Mouse (Mus musculus) forebrain, embryonic 10.5 days (tissue): ENCODE measurements at regions not wholly inside any gene's neighbourhood (a gene's known extent, or its start where the extent isn't known, plus 50 kb on each side); places are given as distances from the start of the nearest gene placed in this dataset.
"Not testable (repeated sequence)": the region's sequence is repeated elsewhere in the genome, so short reads cannot be mapped to it uniquely, and the experiment has no call there.

ENCODE experiments used
- DNase-seq: peaks from one replicate; pipeline ENCODE4 v3.0.0-alpha.2; 2017; ENCODE audit warnings: low spot score; ENCODE audit errors: extremely low spot score
- H3K27ac ChIP-seq: fragments of 300-500 bp; sonication (generic); 2 replicates; pipeline ENCODE4 v1.5.1; 2016; ENCODE audit warnings: mild to moderate bottlenecking
- H3K27me3 ChIP-seq: fragments of 300-500 bp; sonication (generic); 2 replicates; pipeline ENCODE4 v1.6.1; 2016; ENCODE audit warnings: mild to moderate bottlenecking; ENCODE audit not compliant: poor library complexity, severe bottlenecking
- H3K36me3 ChIP-seq: fragments of 300-500 bp; sonication (generic); replicated peaks from 2 replicates; pipeline ENCODE4 v1.6.1; 2016; ENCODE audit warnings: mild to moderate bottlenecking, moderate library complexity
- H3K4me1 ChIP-seq: fragments of 300-500 bp; sonication (generic); 2 replicates; pipeline ENCODE4 v1.6.1; 2016
- H3K4me3 ChIP-seq: fragments of 300-500 bp; sonication (generic); 2 replicates; pipeline ENCODE4 v1.5.1; 2016; ENCODE audit warnings: mild to moderate bottlenecking, moderate library complexity
- H3K9me3 ChIP-seq: fragments of 300-500 bp; sonication (generic); 2 replicates; pipeline ENCODE4 v1.6.1; 2016; ENCODE audit warnings: mild to moderate bottlenecking, moderate library complexity
- WGBS: fragments of 180-500 bp; shearing (Covaris S2); methylation state at CpG from one replicate; pipeline ENCODE4 v1.1.7; 2016; 5-methylcytosine and 5-hydroxymethylcytosine counted together

DNA sequence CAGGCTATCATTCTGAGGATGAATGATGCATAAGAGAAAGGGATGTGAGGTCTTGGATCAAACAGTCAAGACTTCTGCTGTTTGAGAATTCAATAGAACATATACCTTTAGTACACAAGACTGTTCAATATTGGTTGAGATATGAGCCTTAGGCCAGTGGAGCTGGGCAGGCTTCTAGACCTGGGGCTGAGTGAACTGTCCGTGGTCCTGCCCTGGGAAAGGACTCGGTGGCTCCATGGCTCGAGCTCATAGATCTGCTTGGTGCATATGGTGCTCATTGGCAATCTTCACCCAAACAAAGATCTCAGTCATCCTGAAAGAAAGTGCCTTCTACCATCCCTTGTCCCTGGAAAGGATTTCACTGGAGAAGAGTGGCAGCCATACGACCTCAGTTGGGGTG is 233.7 kb downstream of the Glrx3 start:
- 75% methylated on average over 4 of the region's 4 CpGs for WGBS
- no peak overlapping the region for H3K4me3 ChIP-seq
- H3K27me3 ChIP-seq = no peaks in the 10 kb centered on the region
- H3K27ac ChIP-seq = no peak overlapping the region
- no peak for DNase-seq
- H3K4me1 ChIP-seq = no peaks in the 10 kb centered on the region
- no peaks in the 10 kb centered on the region for H3K36me3 ChIP-seq
- H3K9me3 ChIP-seq = no peaks in the 10 kb centered on the region

GRCm38 (mm10) chr7:137674596-137674995 is 237.2 kb downstream of the Glrx3 start:
- Histone ChIP-seq H3K9me3 (no peaks in the 10 kb centered on the region), H3K36me3 (no peaks in the 10 kb centered on the region), H3K4me3 (no peak overlapping the region), H3K4me1 (no peaks in the 10 kb centered on the region), H3K27me3 (no peaks in the 10 kb centered on the region), H3K27ac (no peak overlapping the region)
- 86% methylated on average over 1 of the region's 1 CpGs for WGBS
- DNase-seq = no peak

DNA sequence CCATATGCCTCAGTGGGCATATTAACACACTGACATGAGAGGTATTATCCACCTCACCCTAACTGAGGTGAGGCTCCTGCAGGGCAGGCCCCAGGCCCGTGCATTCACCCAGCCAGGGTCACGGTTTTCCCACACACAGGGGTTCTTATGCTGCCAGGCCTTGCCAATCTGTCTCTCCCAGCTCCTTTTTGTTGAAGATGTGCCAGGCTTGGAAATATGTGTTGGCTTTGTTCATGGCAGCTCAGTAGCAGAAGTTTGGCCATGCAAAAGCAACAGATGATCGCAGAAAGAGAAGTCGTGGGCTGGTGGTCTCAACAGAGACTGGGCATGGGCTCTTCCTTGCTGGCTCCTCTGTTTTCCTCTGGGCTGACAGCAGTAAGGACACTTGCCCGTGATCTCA is 238.0 kb downstream of the Glrx3 start:
- no peak overlapping the region for H3K27ac ChIP-seq
- no peak for DNase-seq
- H3K4me1 ChIP-seq = no peaks in the 10 kb centered on the region
- no peak overlapping the region for H3K4me3 ChIP-seq
- no peaks in the 10 kb centered on the region for H3K36me3 ChIP-seq
- H3K27me3 ChIP-seq = no peaks in the 10 kb centered on the region
- 91% methylated on average over 5 of the region's 5 CpGs for WGBS
- no peaks in the 10 kb centered on the region for H3K9me3 ChIP-seq

DNA sequence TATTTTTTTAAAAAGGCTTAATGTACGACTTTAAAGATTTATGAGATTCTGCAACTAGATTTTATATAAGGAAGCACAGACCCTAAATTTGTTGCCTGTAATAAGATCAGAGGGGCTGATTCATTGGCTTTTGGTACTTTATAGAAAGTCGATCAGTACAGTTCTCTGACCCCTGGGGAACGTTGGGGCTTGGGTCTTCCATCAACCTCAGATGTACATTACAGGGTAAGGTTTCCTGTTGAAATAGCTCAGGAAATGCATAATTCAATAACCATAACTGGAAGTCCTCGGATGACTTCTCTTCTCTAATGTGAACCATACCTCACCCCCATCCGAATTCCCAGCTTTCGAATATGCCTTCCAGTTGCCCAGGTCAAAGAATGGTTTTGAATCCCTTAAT is 247.4 kb downstream of the Glrx3 start:
- Histone ChIP-seq H3K27me3 (no peaks in the 10 kb centered on the region), H3K36me3 (no peaks in the 10 kb centered on the region), H3K4me1 (peaks cover 20% of the 10 kb centered on the region), H3K9me3 (no peaks in the 10 kb centered on the region), H3K27ac (no peak overlapping the region), H3K4me3 (no peak overlapping the region)
- 89% methylated on average over 6 of the region's 6 CpGs for WGBS
- DNase-seq = no peak

DNA sequence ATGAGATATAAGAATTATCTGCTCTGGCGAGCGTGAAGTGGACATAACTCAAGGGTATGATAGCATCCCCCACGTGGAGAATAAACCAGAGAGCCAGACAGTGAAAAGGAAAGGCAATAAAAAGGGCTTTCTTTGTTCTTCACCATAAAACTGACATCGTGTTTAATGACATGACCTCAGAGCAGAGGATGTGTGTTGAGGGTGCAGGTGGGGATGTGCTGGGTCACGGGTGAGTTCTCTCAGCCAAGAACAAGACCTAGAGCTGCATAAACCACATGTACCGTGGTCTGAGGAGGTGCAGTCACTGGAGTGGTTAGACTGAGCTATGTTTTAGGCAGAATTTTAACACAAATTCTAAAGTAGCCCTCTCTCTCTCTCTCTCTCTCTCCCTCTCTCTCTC is 247.9 kb downstream of the Glrx3 start:
- no peak for DNase-seq
- H3K27ac ChIP-seq = no peak overlapping the region
- H3K4me3 ChIP-seq = no peak overlapping the region
- 81% methylated on average over 6 of the region's 6 CpGs for WGBS
- H3K9me3 ChIP-seq = no peaks in the 10 kb centered on the region
- H3K4me1 ChIP-seq = peaks cover 21% of the 10 kb centered on the region
- no peaks in the 10 kb centered on the region for H3K27me3 ChIP-seq
- no peaks in the 10 kb centered on the region for H3K36me3 ChIP-seq

GRCm38 (mm10) chr7:137696831-137697230 is 259.4 kb downstream of the Glrx3 start:
- WGBS = 88% methylated on average over 5 of the region's 5 CpGs
- Histone ChIP-seq H3K27me3 (no peaks in the 10 kb centered on the region), H3K9me3 (no peaks in the 10 kb centered on the region), H3K4me3 (no peak overlapping the region), H3K4me1 (0 out of 2 replicates have a peak, but pooled peaks cover 3% of the 10 kb centered on the region), H3K36me3 (no peaks in the 10 kb centered on the region), H3K27ac (no peak overlapping the region)
- DNase-seq = no peak

GRCm38 (mm10) chr7:137698501-137698900 is 261.1 kb downstream of the Glrx3 start:
- not testable (repeated sequence) for DNase-seq, H3K9me3 ChIP-seq, H3K4me3 ChIP-seq, H3K27ac ChIP-seq, H3K27me3 ChIP-seq, H3K4me1 ChIP-seq, H3K36me3 ChIP-seq
- WGBS = 90% methylated on average over 6 of the region's 6 CpGs

DNA sequence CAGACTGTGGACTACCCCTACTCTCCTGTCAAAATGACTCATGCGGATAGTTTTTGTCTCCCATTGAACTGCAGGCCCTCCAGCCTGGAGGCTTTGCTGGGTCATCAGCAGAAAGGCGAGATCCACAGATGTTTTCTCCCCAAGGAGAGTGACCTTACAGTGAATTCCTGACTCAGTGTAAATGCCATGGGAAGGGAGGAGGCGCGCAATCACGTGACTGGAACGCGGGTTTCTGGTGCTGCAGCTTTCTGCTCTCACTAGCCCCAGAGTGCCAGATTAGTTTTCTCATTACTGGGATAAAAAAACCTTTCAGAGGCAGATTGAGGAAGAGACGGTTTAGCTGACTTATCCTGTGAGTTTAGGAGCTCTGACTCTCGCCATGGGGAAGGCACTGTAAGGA is 275.4 kb downstream of the Glrx3 start:
- DNase-seq = no peak
- Histone ChIP-seq H3K27me3 (no peaks in the 10 kb centered on the region), H3K4me1 (no peaks in the 10 kb centered on the region), H3K36me3 (no peaks in the 10 kb centered on the region), H3K9me3 (no peaks in the 10 kb centered on the region), H3K4me3 (no peak overlapping the region), H3K27ac (no peak overlapping the region)
- WGBS = 70% methylated on average over 9 of the region's 9 CpGs

GRCm38 (mm10) chr7:137713856-137714255 is 276.4 kb downstream of the Glrx3 start:
- Histone ChIP-seq H3K9me3 (no peaks in the 10 kb centered on the region), H3K4me1 (no peaks in the 10 kb centered on the region), H3K4me3 (no peak overlapping the region), H3K27ac (no peak overlapping the region), H3K27me3 (no peaks in the 10 kb centered on the region), H3K36me3 (no peaks in the 10 kb centered on the region)
- DNase-seq = no peak
- WGBS = 92% methylated on average over 3 of the region's 3 CpGs

DNA sequence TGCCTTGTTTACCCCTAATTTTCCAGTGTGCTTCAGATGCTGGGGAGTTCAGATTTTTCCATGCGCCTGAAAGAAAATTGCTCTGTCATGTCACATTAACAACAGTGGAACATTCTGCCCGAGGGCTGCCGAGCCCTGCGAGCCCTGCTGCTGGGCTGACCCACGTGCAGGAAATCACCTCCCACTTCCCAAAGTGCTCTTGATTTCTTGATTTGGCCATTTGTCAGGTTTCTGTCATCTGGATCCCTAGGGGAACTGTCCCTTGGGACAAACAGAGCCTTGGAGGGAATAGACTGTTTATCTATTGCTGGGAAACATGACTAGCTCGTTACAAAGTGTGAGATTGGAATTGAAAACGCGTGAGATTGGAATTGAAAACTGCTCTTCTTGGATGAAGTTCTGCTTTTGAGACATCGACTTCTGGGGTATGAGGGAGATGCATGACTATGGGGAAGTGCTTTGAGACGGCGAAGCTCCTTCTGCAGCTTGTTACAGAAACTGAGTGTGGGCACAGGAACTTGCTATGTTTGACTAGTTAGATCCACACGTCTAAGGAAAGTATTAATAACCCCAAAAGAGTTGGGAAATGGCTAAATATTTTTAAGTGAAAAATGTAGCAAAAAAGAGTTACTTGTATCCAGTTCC is 277.0 kb downstream of the Glrx3 start:
- 81% methylated on average over 12 of the region's 12 CpGs for WGBS
- H3K4me1 ChIP-seq = no peaks in the 10 kb centered on the region
- no peaks in the 10 kb centered on the region for H3K9me3 ChIP-seq
- no peak for DNase-seq
- no peaks in the 10 kb centered on the region for H3K27me3 ChIP-seq
- H3K36me3 ChIP-seq = no peaks in the 10 kb centered on the region
- H3K4me3 ChIP-seq = no peak overlapping the region
- no peak overlapping the region for H3K27ac ChIP-seq

GRCm38 (mm10) chr7:137715126-137715900 is 277.9 kb downstream of the Glrx3 start:
- H3K27me3 ChIP-seq = no peaks in the 10 kb centered on the region
- H3K9me3 ChIP-seq = no peaks in the 10 kb centered on the region
- H3K4me1 ChIP-seq = no peaks in the 10 kb centered on the region
- no peaks in the 10 kb centered on the region for H3K36me3 ChIP-seq
- no peak overlapping the region for H3K4me3 ChIP-seq
- H3K27ac ChIP-seq = no peak overlapping the region
- WGBS = 79% methylated on average over 6 of the region's 6 CpGs
- DNase-seq = no peak

- WGBS = 87% methylated on average over 7 of the region's 7 CpGs
- H3K9me3 ChIP-seq = no peaks in the 10 kb centered on the region
These were observed 286.1 kb downstream of the Glrx3 start for GRCm38 (mm10) chr7:137723361-137724040.

GRCm38 (mm10) chr7:137726031-137726430 is 288.6 kb downstream of the Glrx3 start:
- no peaks in the 10 kb centered on the region for H3K4me1 ChIP-seq
- no peaks in the 10 kb centered on the region for H3K36me3 ChIP-seq
- no peaks in the 10 kb centered on the region for H3K9me3 ChIP-seq
- 86% methylated on average over 7 of the region's 7 CpGs for WGBS
- no peak overlapping the region; the same call in 1 of the 2 replicates for H3K27ac ChIP-seq
- no peak for DNase-seq
- no peaks in the 10 kb centered on the region for H3K27me3 ChIP-seq
- H3K4me3 ChIP-seq = no peak overlapping the region

More at GRCm38 (mm10) chr7:137723361-137724040, 286.1 kb downstream of the Glrx3 start:
- H3K4me3 ChIP-seq = no peak overlapping the region
- no peak overlapping the region for H3K27ac ChIP-seq
- no peaks in the 10 kb centered on the region for H3K4me1 ChIP-seq
- DNase-seq = no peak
- H3K36me3 ChIP-seq = no peaks in the 10 kb centered on the region
- no peaks in the 10 kb centered on the region for H3K27me3 ChIP-seq
